Mouse (Mus musculus) embryonic facial prominence, embryonic 11.5 days (tissue): ENCODE data around the gene Foxi1. TPM values are rescaled to one million over a fixed set of nuclear protein-coding genes. Genes with fewer than 3 reads are reported as not detected.

Source experiments
- ATAC-seq: fragments of 200-750 bp; cut with Nextera tagmentation; replicated peaks from 2 replicates; pipeline ENCODE4 v1.8.0; 2017; ENCODE audit warnings: low read depth; ENCODE audit not compliant: insufficient number of reproducible peaks, low FRiP score, low TSS enrichment
- DNase-seq: peaks from one replicate; pipeline ENCODE4 v3.0.0-alpha.2; 2015; ENCODE audit warnings: low spot score
- H3K27ac ChIP-seq: fragments of 300-500 bp; sonication (generic); replicated peaks from 2 replicates; pipeline ENCODE4 v1.5.1; 2014; ENCODE audit warnings: mild to moderate bottlenecking, low read depth, low read length, control low read depth
- H3K27me3 ChIP-seq: fragments of 300-500 bp; sonication (generic); 2 replicates; pipeline ENCODE4 v1.6.1; 2014; ENCODE audit warnings: mild to moderate bottlenecking, low read length, moderate library complexity, mixed read lengths; ENCODE audit not compliant: control insufficient read depth, insufficient read depth
- H3K36me3 ChIP-seq: fragments of 300-500 bp; sonication (generic); replicated peaks from 2 replicates; pipeline ENCODE4 v1.6.1; 2014; ENCODE audit warnings: low read depth, mild to moderate bottlenecking, low read length, moderate library complexity, mixed read lengths; ENCODE audit not compliant: control insufficient read depth, insufficient read depth
- H3K4me1 ChIP-seq: fragments of 300-500 bp; sonication (generic); 2 replicates; pipeline ENCODE4 v1.6.1; 2014; ENCODE audit warnings: low read length, mixed read lengths; ENCODE audit not compliant: control insufficient read depth, insufficient read depth
- H3K4me2 ChIP-seq: fragments of 300-500 bp; sonication (generic); 2 replicates; pipeline ENCODE4 v1.6.1; 2014; ENCODE audit warnings: low read depth, mild to moderate bottlenecking, control low read depth, low read length, moderate library complexity
- H3K4me3 ChIP-seq: fragments of 300-500 bp; sonication (generic); 2 replicates; pipeline ENCODE4 v1.5.1; 2014; ENCODE audit warnings: low read depth, low read length, control low read depth
- H3K9ac ChIP-seq: fragments of 300-500 bp; sonication (generic); replicated peaks from 2 replicates; pipeline ENCODE4 v1.6.1; 2014; ENCODE audit warnings: mild to moderate bottlenecking, control low read depth, low read length
- H3K9me3 ChIP-seq: fragments of 300-500 bp; sonication (generic); replicated peaks from 2 replicates; pipeline ENCODE4 v1.6.1; 2016; ENCODE audit warnings: mild to moderate bottlenecking, low read length, inconsistent platforms, mixed read lengths; ENCODE audit not compliant: control insufficient read depth
- WGBS: fragments of 180-500 bp; shearing (Covaris S2); extraction: QIAGEN DNeasy Blood & Tissue Kit; methylation state at CpG from one replicate; pipeline ENCODE4 v1.1.7; 2014; 5-methylcytosine and 5-hydroxymethylcytosine counted together
- polyA plus RNA-seq: library from polyadenylated mRNA; unstranded; fragments of >200 nt; fragmentation: Nextera tagmentation; extraction: Ambion mirVana; gene quantifications from 2 replicates; pipeline ENCODE4 v1.2.1, GENCODE M21; 2014

Gene Foxi1
- polyA plus RNA-seq, 1 experiment from 2014 or later, result not detected

- Histone ChIP-seq H3K9ac (no peak overlapping the region), H3K9me3 (no peaks in the 10 kb centered on the region), H3K4me3 (no peak overlapping the region), H3K36me3 (no peaks in the 10 kb centered on the region), H3K4me1 (no peaks in the 10 kb centered on the region), H3K27ac (no peak overlapping the region), H3K27me3 (no peaks in the 10 kb centered on the region), H3K4me2 (no peak overlapping the region)
- no peak for DNase-seq
- no peak for ATAC-seq
- 76% methylated on average over 2 of the region's 2 CpGs for WGBS
These were observed 29.1 kb downstream of the Foxi1 start for GRCm38 (mm10) chr11:34178752-34179151.

GRCm38 (mm10) chr11:34176371-34176770, 31.5 kb downstream of the Foxi1 start:
- H3K36me3 ChIP-seq, result no peaks in the 10 kb centered on the region
- H3K4me1 ChIP-seq, result no peaks in the 10 kb centered on the region
- H3K4me3 ChIP-seq, result no peak overlapping the region
- no peak for DNase-seq
- H3K9ac ChIP-seq, result no peak overlapping the region
- no peak overlapping the region for H3K4me2 ChIP-seq
- H3K9me3 ChIP-seq, result no peaks in the 10 kb centered on the region
- no peaks in the 10 kb centered on the region for H3K27me3 ChIP-seq
- 81% methylated on average over 1 of the region's 1 CpGs for WGBS
- no peak for ATAC-seq
- H3K27ac ChIP-seq, result no peak overlapping the region

GRCm38 (mm10) chr11:34171221-34171620, 36.7 kb downstream of the Foxi1 start:
- no peak for ATAC-seq
- H3K27ac ChIP-seq, result no peak overlapping the region
- WGBS, result 88% methylated on average over 1 of the region's 1 CpGs

GRCm38 (mm10) chr11:34169464-34169894, 38.4 kb downstream of the Foxi1 start:
- H3K4me2 ChIP-seq, result no peak overlapping the region
- H3K36me3 ChIP-seq, result no peaks in the 10 kb centered on the region
- WGBS, result 13% methylated on average over 5 of the region's 5 CpGs
- no peak overlapping the region for H3K4me3 ChIP-seq
- H3K9ac ChIP-seq, result no peak overlapping the region
- H3K27me3 ChIP-seq, result no peaks in the 10 kb centered on the region
- no peak overlapping the region for H3K27ac ChIP-seq
- no peaks in the 10 kb centered on the region for H3K4me1 ChIP-seq
- ATAC-seq (peak; percentile 59), DNase-seq (peak; percentile 64)
- H3K9me3 ChIP-seq, result no peaks in the 10 kb centered on the region

More at GRCm38 (mm10) chr11:34171221-34171620, 36.7 kb downstream of the Foxi1 start:
- Histone ChIP-seq H3K4me3 (no peak overlapping the region), H3K4me2 (no peak overlapping the region), H3K9ac (no peak overlapping the region), H3K4me1 (no peaks in the 10 kb centered on the region), H3K27me3 (no peaks in the 10 kb centered on the region), H3K36me3 (no peaks in the 10 kb centered on the region), H3K9me3 (no peaks in the 10 kb centered on the region)
- no peak for DNase-seq

GRCm38 (mm10) chr11:34166392-34166791, 41.5 kb downstream of the Foxi1 start:
- Histone ChIP-seq H3K4me3 (no peak overlapping the region), H3K27ac (no peak overlapping the region), H3K9me3 (no peaks in the 10 kb centered on the region), H3K27me3 (no peaks in the 10 kb centered on the region), H3K4me1 (no peaks in the 10 kb centered on the region), H3K9ac (no peak overlapping the region), H3K4me2 (no peak overlapping the region), H3K36me3 (no peaks in the 10 kb centered on the region)
- ATAC-seq, result no peak
- DNase-seq, result no peak
- 63% methylated on average over 4 of the region's 4 CpGs for WGBS

GRCm38 (mm10) chr11:34165278-34165677, 42.6 kb downstream of the Foxi1 start:
- DNase-seq (no peak), ATAC-seq (no peak)
- H3K36me3 ChIP-seq, result no peaks in the 10 kb centered on the region
- 96% methylated on average over 11 of the region's 11 CpGs for WGBS
- no peak overlapping the region for H3K27ac ChIP-seq
- H3K4me2 ChIP-seq, result no peak overlapping the region
- H3K9me3 ChIP-seq, result no peaks in the 10 kb centered on the region
- H3K9ac ChIP-seq, result no peak overlapping the region
- H3K4me3 ChIP-seq, result no peak overlapping the region
- no peaks in the 10 kb centered on the region for H3K27me3 ChIP-seq
- no peaks in the 10 kb centered on the region for H3K4me1 ChIP-seq

- ATAC-seq, result no peak
- Histone ChIP-seq H3K4me3 (no peak overlapping the region), H3K36me3 (no peaks in the 10 kb centered on the region), H3K9me3 (no peaks in the 10 kb centered on the region), H3K4me1 (no peaks in the 10 kb centered on the region), H3K4me2 (no peak overlapping the region), H3K9ac (no peak overlapping the region), H3K27me3 (no peaks in the 10 kb centered on the region), H3K27ac (no peak overlapping the region)
- 76% methylated on average over 9 of the region's 9 CpGs for WGBS
- DNase-seq, result no peak
These were observed 49.0 kb downstream of the Foxi1 start for GRCm38 (mm10) chr11:34158916-34159315.

GRCm38 (mm10) chr11:34155235-34155634, 52.7 kb downstream of the Foxi1 start:
- DNase-seq, result no peak
- 75% methylated on average over 7 of the region's 7 CpGs for WGBS

More at GRCm38 (mm10) chr11:34155235-34155634, 52.7 kb downstream of the Foxi1 start:
- Histone ChIP-seq H3K36me3 (no peaks in the 10 kb centered on the region), H3K9ac (no peak overlapping the region), H3K4me3 (no peak overlapping the region), H3K27me3 (no peaks in the 10 kb centered on the region), H3K4me1 (no peaks in the 10 kb centered on the region), H3K4me2 (no peak overlapping the region), H3K9me3 (no peaks in the 10 kb centered on the region), H3K27ac (no peak overlapping the region)
- ATAC-seq, result no peak
